Mouse (Mus musculus) limb, embryonic 12.5 days (tissue): ENCODE measurements around the gene Cela2a. TPM values are rescaled to one million over a fixed set of nuclear protein-coding genes. Genes with fewer than 3 reads are reported as not detected.

Experiments
- ATAC-seq: fragments of 200-750 bp; cut with Nextera tagmentation; 2 replicates; pipeline ENCODE4 v1.8.0; 2017; ENCODE audit warnings: low read depth, moderate TSS enrichment; ENCODE audit not compliant: insufficient number of reproducible peaks, insufficient read depth, low FRiP score, low TSS enrichment
- H3K27ac ChIP-seq: fragments of 300-500 bp; sonication (generic); 2 replicates; pipeline ENCODE4 v1.5.1; 2016; ENCODE audit warnings: mild to moderate bottlenecking, moderate library complexity
- H3K27me3 ChIP-seq: fragments of 300-500 bp; sonication (generic); 2 replicates; pipeline ENCODE4 v1.6.1; 2016; ENCODE audit warnings: mild to moderate bottlenecking, moderate library complexity
- H3K36me3 ChIP-seq: fragments of 300-500 bp; sonication (generic); 2 replicates; pipeline ENCODE4 v1.6.1; 2016; ENCODE audit warnings: mild to moderate bottlenecking, moderate library complexity
- H3K4me1 ChIP-seq: fragments of 300-500 bp; sonication (generic); replicated peaks from 2 replicates; pipeline ENCODE4 v1.6.1; 2016
- H3K4me2 ChIP-seq: fragments of 300-500 bp; sonication (generic); 2 replicates; pipeline ENCODE4 v1.6.1; 2016; ENCODE audit warnings: mild to moderate bottlenecking, moderate library complexity
- H3K4me3 ChIP-seq: fragments of 300-500 bp; sonication (generic); replicated peaks from 2 replicates; pipeline ENCODE4 v1.5.1; 2016; ENCODE audit warnings: mild to moderate bottlenecking
- H3K9ac ChIP-seq: fragments of 300-500 bp; sonication (generic); replicated peaks from 2 replicates; pipeline ENCODE4 v1.6.1; 2016; ENCODE audit warnings: mild to moderate bottlenecking, moderate library complexity
- H3K9me3 ChIP-seq: fragments of 300-500 bp; sonication (generic); 2 replicates; pipeline ENCODE4 v1.6.1; 2016; ENCODE audit warnings: mild to moderate bottlenecking, moderate library complexity
- WGBS: fragments of 180-500 bp; shearing (Covaris S2); methylation state at CpG from one replicate; pipeline ENCODE4 v1.1.7; 2016; 5-methylcytosine and 5-hydroxymethylcytosine counted together
- polyA plus RNA-seq: library from polyadenylated mRNA; unstranded; fragments of >200 nt; fragmentation: Nextera tagmentation; extraction: Ambion mirVana; gene quantifications from 2 replicates; pipeline ENCODE4 v1.2.1, GENCODE M21; 2016

Cela2a gene
- polyA plus RNA-seq, result not detected in 2 replicates

DNA sequence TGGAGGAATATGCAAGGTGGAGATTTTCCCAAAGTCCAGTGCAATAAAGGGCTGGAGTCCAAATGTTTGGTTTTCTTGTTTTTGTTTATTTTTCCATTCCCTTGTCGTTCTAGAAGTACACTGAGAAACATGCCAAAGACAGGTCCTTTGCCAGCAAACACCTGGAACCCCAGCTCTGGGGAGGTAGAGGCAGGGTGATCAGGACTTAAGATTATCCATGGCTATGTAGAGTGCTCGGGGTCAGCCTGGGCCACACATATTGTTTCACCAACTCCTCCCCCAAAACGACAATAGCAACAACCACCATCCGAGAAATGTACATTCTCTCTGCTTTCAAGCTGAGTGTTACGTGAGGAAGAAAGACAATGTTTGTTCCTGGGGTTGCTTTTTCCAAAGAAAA is at the start of gene Cela2a:
Gene Cela2a, minus strand, starts transcription at position 101 of the 400 bp plus-strand sequence.
- Histone ChIP-seq H3K27ac (no peak within 1 kb of the TSS), H3K4me2 (no peak within 1 kb of the TSS), H3K9me3 (no peaks in the 10 kb centered on the region), H3K4me3 (no peak within 1 kb of the TSS), H3K9ac (no peak within 1 kb of the TSS), H3K4me1 (no peaks in the 10 kb centered on the region), H3K36me3 (no peaks in the 10 kb centered on the region), H3K27me3 (no peaks in the 10 kb centered on the region)
- 65% methylated on average over 5 of the region's 5 CpGs for WGBS
- ATAC-seq, result no peak

GRCm38 (mm10) chr4:141875481-141876108 is 49.6 kb upstream of the Cela2a start:
- ATAC-seq, result 0 out of 2 replicates have a peak, but pooled peaks have one; percentile 0

GRCm38 (mm10) chr4:141874601-141875460 is 48.9 kb upstream of the Cela2a start, which contains the start of gene Efhd2:
TSS of gene Efhd2 (minus strand) at chr4:141874920.
- H3K9me3 ChIP-seq, result no peaks in the 10 kb centered on the region
- H3K27me3 ChIP-seq, result peaks cover 38% of the 10 kb centered on the region
- under 1% methylated on average over 73 of the region's 73 CpGs for WGBS
- H3K27ac ChIP-seq, result no peak within 1 kb of the TSS
- H3K4me1 ChIP-seq, result peaks cover 36% of the 10 kb centered on the region
- H3K4me2 ChIP-seq, result peak within 1 kb of the TSS; percentile 97
- no peaks in the 10 kb centered on the region for H3K36me3 ChIP-seq
- H3K9ac ChIP-seq, result peak within 1 kb of the TSS; percentile 79
- peak; percentile 78 for ATAC-seq
- H3K4me3 ChIP-seq, result peak within 1 kb of the TSS; percentile 73

More at GRCm38 (mm10) chr4:141875481-141876108, 49.6 kb upstream of the Cela2a start:
- Histone ChIP-seq H3K36me3 (no peaks in the 10 kb centered on the region), H3K4me1 (peaks cover 39% of the 10 kb centered on the region), H3K4me2 (peak overlapping the region; percentile 97), H3K9ac (peak overlapping the region; percentile 79; the same call in 1 of the 2 replicates), H3K9me3 (no peaks in the 10 kb centered on the region), H3K27me3 (peaks cover 38% of the 10 kb centered on the region), H3K27ac (no peak overlapping the region), H3K4me3 (peak overlapping the region; percentile 73)
- WGBS, result 19% methylated on average over 8 of the region's 8 CpGs

- H3K36me3 ChIP-seq, result no peaks in the 10 kb centered on the region
- no peaks in the 10 kb centered on the region for H3K9me3 ChIP-seq
- peaks cover 36% of the 10 kb centered on the region for H3K4me1 ChIP-seq
- peak overlapping the region; percentile 73 for H3K4me3 ChIP-seq
- H3K4me2 ChIP-seq, result peak overlapping the region; percentile 97
- peak overlapping the region; percentile 79 for H3K9ac ChIP-seq
- 0 out of 2 replicates have a peak, but pooled peaks have one; percentile 18 for ATAC-seq
- WGBS, result 2% methylated on average over 19 of the region's 19 CpGs
- no peak overlapping the region for H3K27ac ChIP-seq
- H3K27me3 ChIP-seq, result peaks cover 38% of the 10 kb centered on the region
Measured at GRCm38 (mm10) chr4:141874111-141874600, 48.2 kb upstream of the Cela2a start.

DNA sequence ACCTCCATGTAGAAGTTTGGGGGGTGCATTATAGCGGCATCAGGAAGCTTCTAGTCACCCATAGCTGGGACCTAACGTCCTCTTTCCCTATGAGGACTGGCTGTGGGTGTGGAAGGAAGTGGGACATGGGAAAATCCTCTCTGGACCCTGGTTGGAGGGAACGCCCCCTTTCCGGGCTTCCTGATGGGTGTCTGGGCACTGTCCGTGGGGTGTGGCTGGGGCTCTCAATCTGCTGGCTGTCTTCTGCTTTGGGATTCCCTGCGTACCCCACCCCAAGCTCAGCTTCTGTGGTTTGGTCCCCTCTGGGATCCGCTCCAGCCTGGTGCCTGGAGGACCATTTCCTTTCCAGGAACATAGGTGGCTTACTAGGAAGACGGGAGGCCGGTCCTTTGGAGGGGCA is 47.0 kb upstream of the Cela2a start:
- H3K36me3 ChIP-seq, result no peaks in the 10 kb centered on the region
- no peak for ATAC-seq
- no peak overlapping the region for H3K27ac ChIP-seq
- H3K4me2 ChIP-seq, result peak overlapping the region; percentile 97; the same call in 1 of the 2 replicates
- H3K9ac ChIP-seq, result no peak overlapping the region
- H3K4me3 ChIP-seq, result no peak overlapping the region
- H3K4me1 ChIP-seq, result peaks cover 39% of the 10 kb centered on the region
- H3K9me3 ChIP-seq, result no peaks in the 10 kb centered on the region
- peaks cover 38% of the 10 kb centered on the region for H3K27me3 ChIP-seq
- WGBS, result 84% methylated on average over 9 of the region's 9 CpGs

GRCm38 (mm10) chr4:141871909-141872308 is 45.9 kb upstream of the Cela2a start:
- H3K27me3 ChIP-seq, result peaks cover 38% of the 10 kb centered on the region
- ATAC-seq, result no peak
- 71% methylated on average over 9 of the region's 9 CpGs for WGBS
- H3K9me3 ChIP-seq, result no peaks in the 10 kb centered on the region
- peak overlapping the region; percentile 2; the same call in 1 of the 2 replicates for H3K4me2 ChIP-seq
- H3K36me3 ChIP-seq, result no peaks in the 10 kb centered on the region
- peaks cover 50% of the 10 kb centered on the region for H3K4me1 ChIP-seq
- no peak overlapping the region; the same call in none of the 2 replicates for H3K9ac ChIP-seq
- H3K27ac ChIP-seq, result no peak overlapping the region; the same call in 1 of the 2 replicates
- no peak overlapping the region for H3K4me3 ChIP-seq

GRCm38 (mm10) chr4:141871333-141871725 is 45.4 kb upstream of the Cela2a start:
- no peak overlapping the region for H3K4me2 ChIP-seq
- no peak overlapping the region for H3K9ac ChIP-seq
- no peak overlapping the region for H3K27ac ChIP-seq
- peaks cover 55% of the 10 kb centered on the region for H3K4me1 ChIP-seq
- no peaks in the 10 kb centered on the region for H3K9me3 ChIP-seq
- no peak for ATAC-seq
- 83% methylated on average over 3 of the region's 3 CpGs for WGBS
- no peaks in the 10 kb centered on the region for H3K36me3 ChIP-seq
- H3K4me3 ChIP-seq, result no peak overlapping the region
- peaks cover 36% of the 10 kb centered on the region for H3K27me3 ChIP-seq

- H3K4me1 ChIP-seq, result peaks cover 56% of the 10 kb centered on the region
- 71% methylated on average over 11 of the region's 11 CpGs for WGBS
- H3K9me3 ChIP-seq, result no peaks in the 10 kb centered on the region
- H3K27ac ChIP-seq, result no peak overlapping the region
- no peaks in the 10 kb centered on the region for H3K36me3 ChIP-seq
- H3K4me3 ChIP-seq, result no peak overlapping the region
- peaks cover 32% of the 10 kb centered on the region for H3K27me3 ChIP-seq
- H3K9ac ChIP-seq, result no peak overlapping the region
- ATAC-seq, result no peak
- H3K4me2 ChIP-seq, result no peak overlapping the region
Measured at GRCm38 (mm10) chr4:141870666-141871332, 44.8 kb upstream of the Cela2a start.

DNA sequence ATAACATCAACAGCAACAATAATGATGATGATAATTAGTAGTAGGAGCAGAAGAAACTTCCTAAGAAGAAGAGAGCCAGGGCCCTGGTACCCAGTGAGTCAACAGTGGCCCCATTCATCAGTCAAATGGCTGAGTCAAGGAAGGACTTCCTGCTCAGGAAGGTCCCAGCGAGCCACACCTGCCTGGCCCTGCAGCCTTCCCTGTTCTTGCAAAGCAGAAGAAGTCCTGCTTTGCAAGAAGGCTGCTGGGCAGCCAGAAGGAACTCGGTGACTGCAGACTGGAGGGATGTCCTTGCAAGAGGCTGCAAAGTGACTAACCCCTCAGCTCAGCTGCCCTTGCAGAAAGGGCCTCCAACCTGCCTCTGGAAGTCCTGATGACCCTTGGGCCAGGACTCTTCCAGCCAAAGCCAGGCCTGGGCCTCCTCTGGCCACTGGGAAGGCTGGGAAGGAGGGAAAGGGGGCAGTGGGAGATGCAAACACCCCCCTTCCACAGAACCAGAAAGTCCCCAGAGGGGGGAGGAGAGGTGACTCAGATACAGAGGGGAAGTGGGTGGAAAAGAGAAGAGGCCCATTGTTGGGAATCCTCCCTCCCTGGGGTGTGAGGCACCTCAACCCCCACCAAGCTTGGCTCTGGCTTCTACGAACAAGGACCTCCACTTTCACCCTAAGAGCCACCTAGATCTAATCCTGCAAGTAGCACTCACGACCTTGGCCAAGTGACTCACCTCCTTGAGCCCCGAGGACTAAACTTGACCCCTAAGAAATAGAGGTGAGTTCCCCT is 43.7 kb upstream of the Cela2a start:
- peaks cover 46% of the 10 kb centered on the region for H3K4me1 ChIP-seq
- 73% methylated on average over 5 of the region's 5 CpGs for WGBS
- no peak overlapping the region for H3K4me2 ChIP-seq
- no peaks in the 10 kb centered on the region for H3K36me3 ChIP-seq
- peaks cover 21% of the 10 kb centered on the region for H3K27me3 ChIP-seq
- no peak overlapping the region for H3K4me3 ChIP-seq
- H3K9me3 ChIP-seq, result no peaks in the 10 kb centered on the region
- H3K9ac ChIP-seq, result no peak overlapping the region
- no peak for ATAC-seq
- peak overlapping the region; percentile 13; the same call in 1 of the 2 replicates for H3K27ac ChIP-seq

DNA sequence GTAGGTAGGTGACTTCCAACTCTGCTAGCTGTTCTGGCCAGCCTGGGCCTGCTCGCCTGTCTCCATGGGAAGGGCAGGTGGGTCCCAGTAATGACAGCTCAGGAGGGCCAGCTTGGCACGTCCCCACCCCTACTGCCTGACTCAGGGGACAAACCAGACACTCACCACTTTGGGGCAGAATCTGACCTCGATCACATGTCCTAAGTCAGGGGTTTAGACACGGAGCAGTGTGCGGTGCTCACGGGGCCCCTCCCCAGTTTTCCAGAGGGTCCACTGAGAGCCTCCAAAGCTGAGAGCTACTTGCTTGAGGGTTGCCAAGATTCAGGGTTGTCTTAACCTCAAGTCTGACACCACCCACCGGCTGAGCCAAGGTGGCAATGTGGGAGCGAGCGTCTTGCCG is 42.1 kb upstream of the Cela2a start:
- H3K36me3 ChIP-seq, result no peaks in the 10 kb centered on the region
- 80% methylated on average over 10 of the region's 10 CpGs for WGBS
- 0 out of 2 replicates have a peak overlapping the region, but pooled peaks have one; percentile 0 for H3K27ac ChIP-seq
- no peak overlapping the region for H3K4me3 ChIP-seq
- H3K4me1 ChIP-seq, result peaks cover 35% of the 10 kb centered on the region
- H3K9me3 ChIP-seq, result no peaks in the 10 kb centered on the region
- no peak overlapping the region for H3K9ac ChIP-seq
- H3K4me2 ChIP-seq, result no peak overlapping the region
- H3K27me3 ChIP-seq, result peaks cover 6% of the 10 kb centered on the region; the same call in 1 of the 2 replicates
- no peak for ATAC-seq
